Mouse (Mus musculus): ENCODE measurements around the gene Ubqln4.

DNA sequence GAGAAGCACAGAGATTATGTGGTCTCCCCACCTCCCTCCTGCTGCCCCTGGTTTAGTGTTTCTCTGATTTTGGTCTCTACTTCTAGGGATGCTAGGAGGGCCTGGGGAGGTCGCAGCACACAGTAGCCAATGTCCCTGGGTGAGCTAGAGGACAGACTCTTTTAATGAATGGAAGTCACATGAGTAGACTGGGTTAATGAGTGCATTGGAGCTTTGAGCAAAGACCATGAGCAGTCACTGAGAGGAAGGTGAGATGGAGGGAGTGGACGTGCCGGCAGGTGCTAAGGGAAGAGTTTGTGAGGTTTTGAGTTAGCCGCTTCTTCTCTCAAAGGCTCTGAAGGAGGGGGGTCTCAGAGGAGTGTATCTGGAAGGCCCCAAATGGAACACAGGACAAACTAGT, 18.0 kb upstream of the Ubqln4 start:
- TF ChIP-seq CTCF (IDR thresholded peaks at IDR 0.05; ENCODE audit: control insufficient read depth, insufficient read depth, insufficient read length): no peak
- no peak for TF ChIP-seq MYOG (IDR thresholded peaks at IDR 0.05; ENCODE audit: control insufficient read depth, extremely low read depth, insufficient read length)
- TF ChIP-seq CEBPB (IDR thresholded peaks at IDR 0.05; ENCODE audit: low read depth): no peak
- TF ChIP-seq USF1 (IDR thresholded peaks at IDR 0.05; ENCODE audit: low read depth): no peak
- no peak for TF ChIP-seq MYOD1 (IDR thresholded peaks at IDR 0.05; ENCODE audit: control insufficient read depth, insufficient read length, low read depth)

All from C2C12 (cell line).